Mouse (Mus musculus) liver, embryonic 16.5 days (tissue): ENCODE data around the gene Ifna7. TPM values are rescaled to one million over a fixed set of nuclear protein-coding genes. Genes with fewer than 3 reads are reported as not detected.
A peak's percentile ranks its signal among the peaks of the same experiment; 100 is the strongest.

Source experiments
- ATAC-seq: fragments of 200-750 bp; cut with Nextera tagmentation; 2 replicates; pipeline ENCODE4 v1.8.0; 2017; ENCODE audit warnings: low read depth, mild to moderate bottlenecking, moderate number of reproducible peaks, moderate library complexity
- H3K27ac ChIP-seq: fragments of 300-500 bp; sonication (generic); 2 replicates; pipeline ENCODE4 v1.5.1; 2014; ENCODE audit warnings: mild to moderate bottlenecking, low read length
- H3K27me3 ChIP-seq: fragments of 300-500 bp; sonication (generic); 2 replicates; pipeline ENCODE4 v1.6.1; 2014; ENCODE audit warnings: low read depth, low read length, mixed read lengths; ENCODE audit not compliant: control insufficient read depth, insufficient read depth
- H3K36me3 ChIP-seq: fragments of 300-500 bp; sonication (generic); 2 replicates; pipeline ENCODE4 v1.6.1; 2014; ENCODE audit warnings: mild to moderate bottlenecking; ENCODE audit not compliant: control insufficient read depth, insufficient read depth
- H3K4me1 ChIP-seq: fragments of 300-500 bp; sonication (generic); 2 replicates; pipeline ENCODE4 v1.6.1; 2014; ENCODE audit warnings: low read depth, low read length, mixed read lengths; ENCODE audit not compliant: control insufficient read depth
- H3K4me2 ChIP-seq: fragments of 300-500 bp; sonication (generic); 2 replicates; pipeline ENCODE4 v1.6.1; 2014; ENCODE audit warnings: low read depth, low read length, mixed read lengths
- H3K4me3 ChIP-seq: fragments of 300-500 bp; sonication (generic); 2 replicates; pipeline ENCODE4 v1.5.1; 2014; ENCODE audit warnings: low read depth, mild to moderate bottlenecking, low read length
- H3K9ac ChIP-seq: fragments of 300-500 bp; sonication (generic); 2 replicates; pipeline ENCODE4 v1.6.1; 2014; ENCODE audit warnings: low read depth, low read length
- H3K9me3 ChIP-seq: fragments of 300-500 bp; sonication (generic); replicated peaks from 2 replicates; pipeline ENCODE4 v1.6.1; 2016; ENCODE audit warnings: low read length; ENCODE audit not compliant: control insufficient read depth
- WGBS: fragments of 180-500 bp; shearing (Covaris S2); extraction: QIAGEN DNeasy Blood & Tissue Kit; methylation state at CpG from one replicate; pipeline ENCODE4 v1.1.7; 2014; ENCODE audit not compliant: insufficient replicate concordance; 5-methylcytosine and 5-hydroxymethylcytosine counted together
- polyA plus RNA-seq: library from polyadenylated mRNA; unstranded; fragments of >200 nt; fragmentation: Nextera tagmentation; extraction: Ambion mirVana; gene quantifications from 2 replicates; pipeline ENCODE4 v1.2.1, GENCODE M21; 2015

Gene Ifna7
- polyA plus RNA-seq, 1 experiment from 2014 or later = not detected

DNA sequence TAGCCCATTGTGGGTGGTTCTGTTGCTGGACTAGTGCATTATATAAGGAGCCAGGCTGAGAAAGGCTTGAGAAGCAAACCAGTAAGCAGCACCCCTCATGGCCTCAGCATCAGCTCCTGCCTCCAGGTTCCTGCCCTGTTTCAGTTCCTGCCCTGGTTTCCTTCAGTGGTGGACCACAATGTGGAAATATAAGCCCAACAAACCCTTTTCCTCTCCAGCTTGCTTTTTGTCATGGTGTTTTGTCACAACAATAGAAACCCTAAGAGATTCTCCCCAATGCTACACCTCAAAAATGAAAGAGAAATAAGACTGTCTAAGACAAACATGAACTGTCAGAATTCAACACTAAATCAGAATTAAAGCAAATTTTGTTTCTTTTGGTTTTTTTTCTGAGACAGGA is 43.2 kb downstream of the Ifna7 start:
- Histone ChIP-seq H3K27me3 (peaks cover 5% of the 10 kb centered on the region; the same call in 1 of the 2 replicates), H3K4me2 (no peak overlapping the region), H3K9ac (no peak overlapping the region), H3K27ac (no peak overlapping the region), H3K4me3 (no peak overlapping the region), H3K4me1 (no peaks in the 10 kb centered on the region), H3K36me3 (no peaks in the 10 kb centered on the region), H3K9me3 (no peaks in the 10 kb centered on the region)
- no peak for ATAC-seq

DNA sequence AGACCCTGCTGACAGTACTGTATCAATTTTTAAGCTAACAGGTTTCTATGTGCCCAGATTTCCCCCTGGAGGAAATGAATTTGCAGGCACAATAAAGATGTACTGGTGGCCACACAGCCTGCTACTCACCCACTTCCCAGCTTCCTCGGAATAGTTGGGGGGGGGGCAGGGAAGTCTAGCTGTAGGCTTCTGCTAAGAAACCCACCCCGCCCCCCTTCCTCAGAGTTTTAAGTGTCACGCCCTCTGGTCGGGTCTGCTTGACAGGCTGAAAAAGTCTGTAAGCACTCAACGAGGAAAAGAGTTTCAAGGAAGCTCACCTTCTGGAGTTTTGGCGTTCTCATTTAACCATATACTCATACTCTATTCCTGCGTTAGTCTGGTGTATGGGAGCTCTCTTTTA is 47.3 kb downstream of the Ifna7 start:
- H3K4me3 ChIP-seq = no peak overlapping the region
- no peak overlapping the region for H3K27ac ChIP-seq
- no peak overlapping the region for H3K4me2 ChIP-seq
- no peaks in the 10 kb centered on the region for H3K9me3 ChIP-seq
- peaks cover 7% of the 10 kb centered on the region; the same call in 1 of the 2 replicates for H3K27me3 ChIP-seq
- WGBS = 22% methylated on average over 7 of the region's 7 CpGs
- peaks cover under 1% of the 10 kb centered on the region; the same call in 1 of the 2 replicates for H3K4me1 ChIP-seq
- no peak for ATAC-seq
- H3K36me3 ChIP-seq = no peaks in the 10 kb centered on the region
- no peak overlapping the region for H3K9ac ChIP-seq

DNA sequence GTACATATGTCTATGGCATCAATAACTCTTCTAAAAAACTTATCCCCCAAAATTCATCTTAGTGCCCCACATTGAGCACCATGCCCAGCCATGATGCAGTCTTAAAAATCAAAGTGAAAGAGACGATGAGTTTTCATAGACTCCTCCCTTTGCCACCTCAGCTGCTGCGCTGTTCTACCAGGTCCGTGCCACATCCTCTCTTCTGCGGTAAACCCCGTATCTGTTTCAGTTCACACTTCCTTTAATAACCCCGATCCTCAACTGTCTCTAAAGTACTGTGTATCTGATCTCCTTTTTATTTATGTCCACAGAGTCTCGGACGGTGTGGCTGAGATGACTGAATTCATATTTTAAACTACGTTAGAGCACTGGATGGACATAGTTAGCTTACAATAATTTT is 48.6 kb downstream of the Ifna7 start:
- no peak overlapping the region for H3K9ac ChIP-seq
- H3K27ac ChIP-seq = no peak overlapping the region
- peaks cover 7% of the 10 kb centered on the region; the same call in 1 of the 2 replicates for H3K27me3 ChIP-seq
- H3K9me3 ChIP-seq = no peaks in the 10 kb centered on the region
- WGBS = 11% methylated on average over 9 of the region's 9 CpGs
- peak overlapping the region; percentile 42 for H3K4me2 ChIP-seq
- peaks cover 3% of the 10 kb centered on the region; the same call in 1 of the 2 replicates for H3K4me1 ChIP-seq
- H3K36me3 ChIP-seq = no peaks in the 10 kb centered on the region
- peak overlapping the region; percentile 23; the same call in 1 of the 2 replicates for H3K4me3 ChIP-seq
- 0 out of 2 replicates have a peak, but pooled peaks have one; percentile 23 for ATAC-seq

DNA sequence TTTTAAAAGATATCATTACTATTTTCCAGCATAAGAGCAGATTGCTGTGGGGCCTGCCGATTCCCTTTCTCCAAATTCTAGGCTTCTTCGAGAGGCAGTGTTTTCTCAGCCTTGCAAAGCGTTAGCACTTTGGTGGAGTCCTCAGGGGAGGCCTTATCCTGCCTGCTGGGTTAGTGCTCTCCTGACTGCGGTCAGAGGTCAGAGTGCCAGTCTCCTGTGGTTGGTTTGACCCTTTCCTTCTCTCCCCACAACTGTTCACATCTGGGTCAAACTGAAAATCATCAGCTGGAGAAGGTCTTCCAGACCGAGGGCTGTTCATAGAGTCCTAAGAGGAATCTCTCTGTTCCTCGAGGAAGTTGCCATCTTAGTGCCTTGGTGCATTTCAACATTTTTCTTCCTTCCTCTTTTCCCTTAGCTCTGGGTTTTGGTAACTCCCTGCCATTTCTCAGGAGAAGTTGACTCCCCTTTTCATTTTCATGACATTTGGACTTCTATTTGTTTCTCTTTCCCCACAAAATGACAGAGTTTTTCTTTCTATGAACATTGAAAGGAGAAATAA is 49.1 kb downstream of the Ifna7 start:
- H3K4me2 ChIP-seq = peak overlapping the region; percentile 42; the same call in 1 of the 2 replicates
- peaks cover 3% of the 10 kb centered on the region; the same call in 1 of the 2 replicates for H3K4me1 ChIP-seq
- H3K9me3 ChIP-seq = no peaks in the 10 kb centered on the region
- H3K4me3 ChIP-seq = no peak overlapping the region
- 6% methylated on average over 6 of the region's 6 CpGs for WGBS
- no peak overlapping the region for H3K9ac ChIP-seq
- H3K27me3 ChIP-seq = peaks cover 7% of the 10 kb centered on the region; the same call in 1 of the 2 replicates
- ATAC-seq = no peak
- H3K27ac ChIP-seq = no peak overlapping the region
- no peaks in the 10 kb centered on the region for H3K36me3 ChIP-seq

Other genes with a start within 250 kb of the Ifna7 start
- not detected in 2 replicates for gene Ifna14, start 244.4 kb upstream of the Ifna7 start, polyA plus RNA-seq
- not detected in 2 replicates for gene Ifna9, start 223.8 kb upstream of the Ifna7 start, polyA plus RNA-seq
- gene Ifna12, start 212.9 kb upstream of the Ifna7 start, polyA plus RNA-seq = not detected in 2 replicates
- not detected in 2 replicates for gene C87499, start 181.8 kb upstream of the Ifna7 start, polyA plus RNA-seq
- not detected in 2 replicates for gene Ifna13, start 171.8 kb upstream of the Ifna7 start, polyA plus RNA-seq
- gene Ifna16, start 139.3 kb upstream of the Ifna7 start, polyA plus RNA-seq = not detected in 2 replicates
- not detected in 2 replicates for gene Ifna2, start 132.3 kb upstream of the Ifna7 start, polyA plus RNA-seq
- gene Ifnab, start 124.9 kb upstream of the Ifna7 start, polyA plus RNA-seq = not detected in 2 replicates
- 0.25 and 0.32 TPM in 2 replicates for gene Gm26566, start 94.4 kb upstream of the Ifna7 start, polyA plus RNA-seq
- gene Klhl9, start 93.8 kb upstream of the Ifna7 start, polyA plus RNA-seq = 22.4 and 23.5 TPM in 2 replicates
- gene Gm13271, start 61.4 kb upstream of the Ifna7 start, polyA plus RNA-seq = not detected in 2 replicates
- gene Gm13283, start 56.1 kb upstream of the Ifna7 start, polyA plus RNA-seq = 0.07 TPM in 1 of 2 replicates, not detected in the other
- gene Gm13290, start 42.4 kb upstream of the Ifna7 start, polyA plus RNA-seq = 0.11 TPM in 1 of 2 replicates, not detected in the other
- not detected in 2 replicates for gene Gm13289, start 39.3 kb upstream of the Ifna7 start, polyA plus RNA-seq
- not detected in 2 replicates for gene Gm13272, start 36.4 kb upstream of the Ifna7 start, polyA plus RNA-seq
- gene Ifnz, start 34.1 kb upstream of the Ifna7 start, polyA plus RNA-seq = not detected in 2 replicates
- not detected in 2 replicates for gene Gm13276, start 30.5 kb upstream of the Ifna7 start, polyA plus RNA-seq
- gene Gm13277, start 27.6 kb upstream of the Ifna7 start, polyA plus RNA-seq = not detected in 2 replicates
- not detected in 2 replicates for gene Gm13278, start 24.7 kb upstream of the Ifna7 start, polyA plus RNA-seq
- not detected in 2 replicates for gene Gm13275, start 21.7 kb upstream of the Ifna7 start, polyA plus RNA-seq
- gene Gm13279, start 18.8 kb upstream of the Ifna7 start, polyA plus RNA-seq = not detected in 2 replicates
- 0.15 and 0.23 TPM in 2 replicates for gene Gm13285, start 16.6 kb upstream of the Ifna7 start, polyA plus RNA-seq
- not detected in 2 replicates for gene Gm13287, start 13.0 kb upstream of the Ifna7 start, polyA plus RNA-seq
- not detected in 2 replicates for gene Gm13288, start 10.7 kb upstream of the Ifna7 start, polyA plus RNA-seq
- not detected in 2 replicates for gene Ifna11, start 3.7 kb downstream of the Ifna7 start, polyA plus RNA-seq
- not detected in 2 replicates for gene Ifna6, start 11.2 kb downstream of the Ifna7 start, polyA plus RNA-seq
- not detected in 2 replicates for gene Ifna5, start 19.3 kb downstream of the Ifna7 start, polyA plus RNA-seq
- gene Ifna4, start 25.6 kb downstream of the Ifna7 start, polyA plus RNA-seq = not detected in 2 replicates
- gene Ifna1, start 33.9 kb downstream of the Ifna7 start, polyA plus RNA-seq = not detected in 2 replicates
- not detected in 2 replicates for gene Ifne, start 64.0 kb downstream of the Ifna7 start, polyA plus RNA-seq